Mouse (Mus musculus) thymus, postnatal 0 days (tissue): ENCODE data around the gene Ube2n. TPM values are rescaled to one million over a fixed set of nuclear protein-coding genes. Genes with fewer than 3 reads are reported as not detected.

Experiments
- DNase-seq: peaks from one replicate; pipeline ENCODE4 v3.0.0-alpha.2; 2015; ENCODE audit warnings: low spot score
- microRNA-seq: library from miRNA; unstranded; fragments of <30 nt; microRNA quantifications from one replicate; pipeline ENCODE4, GENCODE M21; 2016; ENCODE audit warnings: borderline number of aligned reads
- polyA plus RNA-seq: library from polyadenylated mRNA; unstranded; fragments of >200 nt; fragmentation: Nextera tagmentation; extraction: Ambion mirVana; gene quantifications from 2 replicates; pipeline ENCODE4 v1.2.1, GENCODE M21; 2015

Ube2n gene
- polyA plus RNA-seq, 1 experiment from 2014 or later: 274 TPM

DNA sequence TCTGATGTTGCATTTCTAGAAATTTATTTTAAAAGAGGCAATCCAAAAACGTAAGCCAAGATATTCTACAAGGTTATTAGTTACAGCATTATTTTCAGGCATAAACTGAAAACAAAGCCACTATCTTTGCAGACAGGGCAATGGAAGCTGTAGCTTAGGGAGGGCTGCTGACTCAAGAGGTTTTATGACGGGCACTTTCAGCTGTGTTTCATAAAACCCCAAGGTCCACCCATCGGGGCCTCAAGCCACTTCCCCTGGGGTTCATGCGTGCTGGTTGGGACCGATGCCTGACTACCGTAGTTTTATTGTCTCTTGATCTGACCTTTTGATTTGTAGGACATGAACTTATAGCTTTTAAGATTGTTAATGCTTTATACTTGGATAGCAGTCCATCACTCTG lies 75.3 kb downstream of the Ube2n start:
- DNase-seq: no peak

DNA sequence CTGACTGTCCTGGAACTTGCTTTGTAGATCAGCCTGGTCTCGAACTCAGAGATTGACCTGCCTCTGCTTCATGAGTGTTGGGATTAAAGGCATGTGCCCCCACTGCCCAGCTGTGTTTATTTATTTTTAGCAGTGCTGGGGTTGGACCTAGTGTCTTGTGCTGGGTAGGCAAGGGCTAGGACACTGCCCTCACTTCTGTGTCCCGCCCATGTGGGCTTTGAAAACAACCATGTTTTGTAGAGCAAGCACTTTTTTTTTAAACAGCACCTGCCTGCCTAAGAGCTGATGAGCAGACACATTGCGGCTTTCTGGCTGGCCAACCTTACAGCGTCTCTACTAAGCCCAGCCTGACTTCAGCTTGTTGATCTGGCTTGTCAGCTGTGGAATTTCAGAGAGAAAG lies 76.3 kb downstream of the Ube2n start:
- no peak for DNase-seq

DNA sequence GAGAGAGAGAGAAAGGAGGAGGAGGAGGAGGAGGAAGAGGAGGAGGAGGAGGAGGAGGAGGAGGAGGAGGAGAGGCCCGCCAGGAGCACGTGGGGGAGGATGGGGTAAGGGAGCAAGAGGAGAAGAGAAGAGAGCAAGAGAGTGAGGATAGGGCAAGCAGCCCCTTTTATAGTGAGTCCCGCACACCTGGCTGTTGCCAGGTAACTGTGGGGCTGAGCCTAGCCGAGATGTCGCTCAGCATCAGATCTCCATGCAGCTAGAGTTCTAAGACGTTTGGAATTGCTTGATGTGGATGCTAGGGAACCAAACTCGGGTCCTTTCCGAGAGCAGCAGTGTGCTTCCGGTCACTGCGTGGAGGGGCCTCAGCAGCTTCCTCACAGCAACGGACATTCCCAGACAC lies 79.5 kb downstream of the Ube2n start:
- no peak for DNase-seq

Small RNA genes lying within 50 kb of the gene (microRNA-seq; reads per million reads assigned to microRNA genes)
- gene Mir3058: 5.8 reads per million, percentile 9 among the genes with 10 or more reads in this experiment

Other genes starting within 250 kb of the Ube2n start
- 7.6 and 10.2 TPM in 2 replicates for gene Cradd, start 191.0 kb upstream of the Ube2n start, polyA plus RNA-seq
- gene Socs2, start 98.0 kb upstream of the Ube2n start, polyA plus RNA-seq: 14.7 and 17.3 TPM in 2 replicates
- gene Mrpl42, start 13.2 kb upstream of the Ube2n start, polyA plus RNA-seq: 291 and 337 TPM in 2 replicates
- 39.3 and 40.7 TPM in 2 replicates for gene Nudt4, start 49.0 kb downstream of the Ube2n start, polyA plus RNA-seq
- not detected in 2 replicates for gene Anapc15-ps, start 158.3 kb downstream of the Ube2n start, polyA plus RNA-seq